8 mouse cellular contexts compared by ENCODE assay signal in genomic region chr17:23774090-23774489, GRCm38 (mm10). TPM values are rescaled to one million over a fixed set of nuclear protein-coding genes. Genes with fewer than 3 reads are reported as not detected.
DNase-seq lines count a peak whose midpoint lies in the region; ATAC-seq and TF ChIP-seq lines count a peak whose summit lies in the region.

No protein-coding gene starts in this region.

- peaks cover 7% of the 10 kb centered on the region for H3K27me3 ChIP-seq in C2C12 (ENCODE audit: control insufficient read depth, insufficient read depth, insufficient read length)
- H3K27me3 ChIP-seq in embryonic facial prominence, embryonic 11.5 days (ENCODE audit: control insufficient read depth, insufficient read depth, low read length), result no peaks in the 10 kb centered on the region
- H3K27me3 ChIP-seq in heart, postnatal 0 days (ENCODE audit: control insufficient read depth, insufficient read depth, low read length), result no peaks in the 10 kb centered on the region

- peaks cover 7% of the 10 kb centered on the region for H3K79me3 ChIP-seq in C2C12 (ENCODE audit: low read depth)

- no peaks in the 10 kb centered on the region for H3K36me3 ChIP-seq in C2C12 (ENCODE audit: control insufficient read depth, insufficient read depth)
- no peaks in the 10 kb centered on the region for H3K36me3 ChIP-seq in embryonic facial prominence, embryonic 11.5 days (replicated peaks; ENCODE audit: control insufficient read depth, insufficient read depth, low read depth, low read length)
- no peaks in the 10 kb centered on the region for H3K36me3 ChIP-seq in heart, postnatal 0 days (replicated peaks; ENCODE audit: control insufficient read depth, insufficient read depth, low read length)

- DNase-seq in adrenal gland, postnatal 10 days, result peak; percentile 89
- peak; percentile 88 for DNase-seq in embryonic facial prominence, embryonic 11.5 days (ENCODE audit: low spot score)
- DNase-seq in heart, postnatal 0 days (ENCODE audit: low spot score), result peak; percentile 81
- peak; percentile 92 to 93 for DNase-seq in kidney, postnatal 4 days
- peak; percentile 86 for DNase-seq in lung, adult 18-20 months
- DNase-seq in ovary, postnatal 14 days (ENCODE audit: low spot score), result peak; percentile 75
- peak; percentile 83 for DNase-seq in thymus, postnatal 0 days (ENCODE audit: low spot score)

- H3K4me1 ChIP-seq in embryonic facial prominence, embryonic 11.5 days (ENCODE audit: control insufficient read depth, insufficient read depth, low read length), result no peaks in the 10 kb centered on the region
- peaks cover 13% of the 10 kb centered on the region for H3K4me1 ChIP-seq in heart, postnatal 0 days (ENCODE audit: control insufficient read depth, insufficient read depth)

- no peak overlapping the region for H3K27ac ChIP-seq in embryonic facial prominence, embryonic 11.5 days (replicated peaks; ENCODE audit: low read depth, low read length)
- H3K27ac ChIP-seq in heart, postnatal 0 days (ENCODE audit: low read depth), result no peak overlapping the region

- H3K9ac ChIP-seq in embryonic facial prominence, embryonic 11.5 days (replicated peaks; ENCODE audit: low read length), result no peak overlapping the region
- H3K9ac ChIP-seq in heart, postnatal 0 days (replicated peaks; ENCODE audit: low read depth, low read length), result no peak overlapping the region

- 6% methylated on average over 12 of the region's 12 CpGs for WGBS in embryonic facial prominence, embryonic 11.5 days
- 4% methylated on average over 12 of the region's 12 CpGs for WGBS in heart, postnatal 0 days

- H3K4me2 ChIP-seq in embryonic facial prominence, embryonic 11.5 days (ENCODE audit: low read depth, low read length), result no peak overlapping the region
- H3K4me2 ChIP-seq in heart, postnatal 0 days (ENCODE audit: low read depth, low read length), result no peak overlapping the region

- no peak for ATAC-seq in embryonic facial prominence, embryonic 11.5 days (replicated peaks; ENCODE audit: insufficient number of reproducible peaks, low FRiP score, low TSS enrichment, low read depth)
- ATAC-seq in heart, postnatal 0 days (ENCODE audit: insufficient read depth, low read depth), result peak; percentile 45

- H3K79me2 ChIP-seq in C2C12 (ENCODE audit: control insufficient read depth, insufficient read depth), result peaks cover 18% of the 10 kb centered on the region

- no peak for TF ChIP-seq EP300 in heart, postnatal 0 days (IDR thresholded peaks at IDR 0.05; ENCODE audit: low read depth)

- peak; percentile 43 for TF ChIP-seq CTCF in C2C12 (IDR thresholded peaks at IDR 0.05; ENCODE audit: control insufficient read depth, insufficient read depth, insufficient read length)
- TF ChIP-seq CTCF in heart, postnatal 0 days (IDR thresholded peaks at IDR 0.05; ENCODE audit: low read depth), result peak; percentile 81

- no peak overlapping the region for H3ac ChIP-seq in C2C12 (ENCODE audit: control insufficient read depth, insufficient read length, low read depth)

- H3K9me3 ChIP-seq in embryonic facial prominence, embryonic 11.5 days (replicated peaks; ENCODE audit: control insufficient read depth, low read length), result no peaks in the 10 kb centered on the region
- no peaks in the 10 kb centered on the region for H3K9me3 ChIP-seq in heart, postnatal 0 days (replicated peaks; ENCODE audit: control insufficient read depth, low read length)

- no peak overlapping the region for H3K4me3 ChIP-seq in C2C12 (ENCODE audit: insufficient read depth, poor library complexity, severe bottlenecking)
- H3K4me3 ChIP-seq in embryonic facial prominence, embryonic 11.5 days (ENCODE audit: low read depth, low read length), result no peak overlapping the region
- no peak overlapping the region for H3K4me3 ChIP-seq in heart, postnatal 0 days (ENCODE audit: low read depth, low read length)

TF ChIP-seq in C2C12, 6 proteins besides CTCF, POLR2A, EP300 and RAD21:
- TF ChIP-seq MAX (IDR thresholded peaks at IDR 0.05) (no peak), FOSL1 (IDR thresholded peaks at IDR 0.05; ENCODE audit: insufficient read depth, low read length, poor library complexity, severe bottlenecking) (no peak)
TF ChIP-seq in C2C12: peak in this region for 0.

RNA-seq across cellular contexts. Expression of gene Flywch1, which starts 2.7 kb away (rescaled TPM):
- 92.5 TPM for polyA plus RNA-seq in C2C12 (2012; fragmentation: generic; extraction: Trizol)
- 10 to 100 TPM; 43.9 to 49.0 TPM for total RNA-seq in adrenal gland, postnatal 10 days (2021)
- 88.3 and 103 TPM in 2 replicates for polyA plus RNA-seq in embryonic facial prominence, embryonic 11.5 days (2014; fragmentation: Nextera tagmentation; extraction: Ambion mirVana)
- total RNA-seq in heart, postnatal 0 days (2014; rRNA removed; ENCODE audit: low replicate concordance), result 54.5 and 72.2 TPM in 2 replicates
- polyA plus RNA-seq in heart, postnatal 0 days (2015; fragmentation: Nextera tagmentation; extraction: Ambion mirVana), result 32.4 and 34.8 TPM in 2 replicates
- 37.7 and 41.0 TPM in 2 replicates for polyA plus RNA-seq in thymus, postnatal 0 days (2015; fragmentation: Nextera tagmentation; extraction: Ambion mirVana)

RNA-seq across cellular contexts. Expression of gene Flywch2, which starts 11.8 kb away (rescaled TPM):
- polyA plus RNA-seq in C2C12 (2012; fragmentation: generic; extraction: Trizol), result 0.27 TPM
- total RNA-seq in adrenal gland, postnatal 10 days (2021), result 1 to 10 TPM; 8.0 to 9.5 TPM
- polyA plus RNA-seq in embryonic facial prominence, embryonic 11.5 days (2014; fragmentation: Nextera tagmentation; extraction: Ambion mirVana), result 35.4 and 45.5 TPM in 2 replicates
- total RNA-seq in heart, postnatal 0 days (2014; rRNA removed; ENCODE audit: low replicate concordance), result 3.8 TPM in 1 of 2 replicates, not detected in the other
- polyA plus RNA-seq in heart, postnatal 0 days (2015; fragmentation: Nextera tagmentation; extraction: Ambion mirVana), result 4.5 and 4.9 TPM in 2 replicates
- 13.4 and 14.6 TPM in 2 replicates for polyA plus RNA-seq in thymus, postnatal 0 days (2015; fragmentation: Nextera tagmentation; extraction: Ambion mirVana)

RNA-seq across cellular contexts. Expression of gene Srrm2, which starts 16.2 kb away (rescaled TPM):
- polyA plus RNA-seq in C2C12 (2012; fragmentation: generic; extraction: Trizol), result 63.8 TPM
- total RNA-seq in adrenal gland, postnatal 10 days (2021), result 100 to 1,000 TPM; 365 to 601 TPM
- 346 and 389 TPM in 2 replicates for polyA plus RNA-seq in embryonic facial prominence, embryonic 11.5 days (2014; fragmentation: Nextera tagmentation; extraction: Ambion mirVana)
- total RNA-seq in heart, postnatal 0 days (2014; rRNA removed; ENCODE audit: low replicate concordance), result 72.8 and 85.9 TPM in 2 replicates
- polyA plus RNA-seq in heart, postnatal 0 days (2015; fragmentation: Nextera tagmentation; extraction: Ambion mirVana), result 184 and 196 TPM in 2 replicates
- 318 and 508 TPM in 2 replicates for polyA plus RNA-seq in thymus, postnatal 0 days (2015; fragmentation: Nextera tagmentation; extraction: Ambion mirVana)

RNA-seq across cellular contexts. Expression of gene Kremen2, which starts 28.5 kb away (rescaled TPM):
- 0.05 TPM for polyA plus RNA-seq in C2C12 (2012; fragmentation: generic; extraction: Trizol)
- not detected for total RNA-seq in adrenal gland, postnatal 10 days (2021)
- polyA plus RNA-seq in embryonic facial prominence, embryonic 11.5 days (2014; fragmentation: Nextera tagmentation; extraction: Ambion mirVana), result 8.1 and 11.7 TPM in 2 replicates
- total RNA-seq in heart, postnatal 0 days (2014; rRNA removed; ENCODE audit: low replicate concordance), result 0.97 TPM in 1 of 2 replicates, not detected in the other
- polyA plus RNA-seq in heart, postnatal 0 days (2015; fragmentation: Nextera tagmentation; extraction: Ambion mirVana), result not detected in 2 replicates
- 7.2 and 7.3 TPM in 2 replicates for polyA plus RNA-seq in thymus, postnatal 0 days (2015; fragmentation: Nextera tagmentation; extraction: Ambion mirVana)

RNA-seq across cellular contexts. Expression of gene Paqr4, which starts 33.4 kb away (rescaled TPM):
- polyA plus RNA-seq in C2C12 (2012; fragmentation: generic; extraction: Trizol), result 12.5 TPM
- total RNA-seq in adrenal gland, postnatal 10 days (2021), result 10 to 100 TPM; 12.6 to 14.9 TPM
- polyA plus RNA-seq in embryonic facial prominence, embryonic 11.5 days (2014; fragmentation: Nextera tagmentation; extraction: Ambion mirVana), result 11.8 and 12.1 TPM in 2 replicates
- total RNA-seq in heart, postnatal 0 days (2014; rRNA removed; ENCODE audit: low replicate concordance), result 21.7 and 28.7 TPM in 2 replicates
- 13.6 and 15.8 TPM in 2 replicates for polyA plus RNA-seq in heart, postnatal 0 days (2015; fragmentation: Nextera tagmentation; extraction: Ambion mirVana)
- 6.1 and 7.6 TPM in 2 replicates for polyA plus RNA-seq in thymus, postnatal 0 days (2015; fragmentation: Nextera tagmentation; extraction: Ambion mirVana)
